Mouse (Mus musculus) hindbrain, postnatal 0 days (tissue): ENCODE results near the gene Rnf186. TPM values are rescaled to one million over a fixed set of nuclear protein-coding genes. Genes with fewer than 3 reads are reported as not detected.

Experiments used
- ATAC-seq: fragments of 200-750 bp; cut with Nextera tagmentation; 2 replicates; pipeline ENCODE4 v1.8.0; 2017; ENCODE audit warnings: mild to moderate bottlenecking, moderate TSS enrichment, moderate library complexity
- DNase-seq: peaks from one replicate; pipeline ENCODE4 v3.0.0-alpha.2; 2015; ENCODE audit warnings: low spot score
- H3K27ac ChIP-seq: fragments of 300-500 bp; sonication (generic); 2 replicates; pipeline ENCODE4 v1.5.1; 2014; ENCODE audit warnings: mild to moderate bottlenecking
- H3K27me3 ChIP-seq: fragments of 300-500 bp; sonication (generic); 2 replicates; pipeline ENCODE4 v1.6.1; 2014; ENCODE audit warnings: low read length, mixed read lengths; ENCODE audit not compliant: insufficient read depth
- H3K36me3 ChIP-seq: fragments of 300-500 bp; sonication (generic); 2 replicates; pipeline ENCODE4 v1.6.1; 2014; ENCODE audit warnings: low read length, mixed read lengths; ENCODE audit not compliant: insufficient read depth
- H3K4me1 ChIP-seq: fragments of 300-500 bp; sonication (generic); 2 replicates; pipeline ENCODE4 v1.6.1; 2014; ENCODE audit warnings: antibody characterized with exemption, low read length, mixed read lengths; ENCODE audit not compliant: insufficient read depth
- H3K4me2 ChIP-seq: fragments of 300-500 bp; sonication (generic); 2 replicates; pipeline ENCODE4 v1.6.1; 2014; ENCODE audit warnings: low read depth, mild to moderate bottlenecking, low read length, moderate library complexity, mixed read lengths
- H3K4me3 ChIP-seq: fragments of 300-500 bp; sonication (generic); 2 replicates; pipeline ENCODE4 v1.5.1; 2014; ENCODE audit warnings: low read length
- H3K9ac ChIP-seq: fragments of 300-500 bp; sonication (generic); replicated peaks from 2 replicates; pipeline ENCODE4 v1.6.1; 2014; ENCODE audit warnings: mild to moderate bottlenecking, low read length, moderate library complexity, mixed read lengths
- H3K9me3 ChIP-seq: fragments of 300-500 bp; sonication (generic); 2 replicates; pipeline ENCODE4 v1.6.1; 2016; ENCODE audit warnings: low read length, mixed read lengths
- CTCF ChIP-seq: IDR thresholded peaks from 2 replicates; pipeline ENCODE4 v1.5.1; 2016; ENCODE audit warnings: antibody characterized with exemption, control low read depth, low read depth
- whole genome bisulfite sequencing: fragments of 180-500 bp; shearing (Covaris S2); extraction: QIAGEN DNeasy Blood & Tissue Kit; methylation state at CpG from one replicate; pipeline ENCODE4 v1.1.7; 2014; 5-methylcytosine and 5-hydroxymethylcytosine counted together
- polyA plus RNA-seq: library from polyadenylated mRNA; unstranded; fragments of >200 nt; fragmentation: Nextera tagmentation; extraction: Ambion mirVana; gene quantifications from 2 replicates; pipeline ENCODE4 v1.2.1, GENCODE M21; 2015
- total RNA-seq: library from RNA; depleted of rRNA; stranded (reverse); fragments of >200 nt; gene quantifications from 2 replicates; pipeline ENCODE4 v1.2.3, GENCODE M21; 2014; rRNA removed

Rnf186 gene
- total and polyA plus RNA-seq, 2 experiments from 2014 or later = not detected

- peak; percentile 52; the same call in 1 of the 2 replicates for ATAC-seq
- Histone ChIP-seq H3K4me2 (no peak overlapping the region), H3K9ac (no peak overlapping the region), H3K27me3 (no peaks in the 10 kb centered on the region), H3K36me3 (no peaks in the 10 kb centered on the region), H3K27ac (no peak overlapping the region), H3K9me3 (no peaks in the 10 kb centered on the region), H3K4me1 (no peaks in the 10 kb centered on the region), H3K4me3 (no peak overlapping the region)
- WGBS = 40% methylated on average over 6 of the region's 6 CpGs
- no peak for DNase-seq
- no peak for TF ChIP-seq CTCF
Measured at GRCm38 (mm10) chr4:139005214-139005613, 38.3 kb downstream of the Rnf186 start.

GRCm38 (mm10) chr4:139007353-139007752 lies 40.4 kb downstream of the Rnf186 start:
- Histone ChIP-seq H3K27me3 (no peaks in the 10 kb centered on the region), H3K9ac (no peak overlapping the region), H3K27ac (no peak overlapping the region), H3K4me3 (no peak overlapping the region), H3K4me1 (no peaks in the 10 kb centered on the region), H3K9me3 (no peaks in the 10 kb centered on the region), H3K4me2 (no peak overlapping the region), H3K36me3 (no peaks in the 10 kb centered on the region)
- WGBS = 85% methylated on average over 3 of the region's 3 CpGs
- DNase-seq (no peak), ATAC-seq (no peak)
- TF ChIP-seq CTCF = no peak

DNA sequence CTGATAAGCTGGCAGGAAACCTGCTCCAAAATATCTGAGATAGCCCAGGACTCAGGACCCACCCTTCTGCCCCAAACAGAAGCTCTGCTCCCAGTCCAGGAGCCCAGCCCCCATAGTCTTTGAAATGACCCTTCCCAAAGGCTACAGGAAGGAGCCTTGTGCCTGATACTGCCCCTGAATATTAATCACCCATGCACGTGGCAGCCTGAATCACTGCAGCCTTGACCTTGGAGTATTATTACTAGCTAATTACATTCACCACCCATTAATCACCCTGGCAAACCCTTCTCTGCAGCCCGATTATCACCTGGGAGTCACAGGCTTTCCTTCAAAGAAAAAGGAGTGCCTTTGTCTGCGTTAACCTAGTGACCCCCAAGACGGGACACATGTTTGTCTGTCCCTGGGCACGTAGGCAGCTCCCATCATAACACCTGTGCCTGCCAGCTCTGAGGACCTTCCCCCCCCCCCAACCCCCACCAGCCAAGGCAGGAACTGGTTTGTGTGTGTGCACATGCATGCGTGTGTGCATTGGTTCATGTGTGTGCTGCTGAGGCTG lies 41.1 kb downstream of the Rnf186 start:
- TF ChIP-seq CTCF = no peak
- Histone ChIP-seq H3K9me3 (no peaks in the 10 kb centered on the region), H3K27ac (no peak overlapping the region), H3K9ac (no peak overlapping the region), H3K27me3 (no peaks in the 10 kb centered on the region), H3K4me3 (no peak overlapping the region), H3K4me2 (no peak overlapping the region), H3K36me3 (no peaks in the 10 kb centered on the region), H3K4me1 (no peaks in the 10 kb centered on the region)
- WGBS = 55% methylated on average over 6 of the region's 6 CpGs
- DNase-seq (no peak), ATAC-seq (no peak)

DNA sequence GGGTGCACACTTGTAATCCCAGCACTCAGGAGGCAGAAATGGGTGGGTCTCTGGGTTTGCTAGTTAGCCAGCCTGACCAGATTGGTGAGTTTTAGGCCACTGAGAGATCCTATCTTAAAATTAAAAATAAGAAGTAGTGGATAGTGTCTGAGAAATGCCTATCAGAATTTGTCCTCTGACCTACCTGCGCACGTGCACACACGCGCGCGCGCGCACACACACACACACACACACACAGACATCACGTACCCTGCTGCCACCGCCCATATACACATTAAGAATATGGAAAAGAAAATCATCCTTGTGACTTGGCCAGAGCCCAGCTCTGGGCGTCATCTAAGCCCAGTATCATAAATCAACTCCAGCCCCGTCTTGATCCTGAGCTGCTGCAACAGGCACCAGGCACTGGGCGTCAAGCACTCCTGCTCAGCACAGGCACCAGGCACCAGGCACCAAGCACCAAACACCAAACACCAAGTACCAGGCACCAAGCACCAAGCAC lies 44.3 kb downstream of the Rnf186 start:
- Histone ChIP-seq H3K27me3 (no peaks in the 10 kb centered on the region), H3K4me2 (no peak overlapping the region), H3K9ac (no peak overlapping the region), H3K4me3 (no peak overlapping the region), H3K36me3 (no peaks in the 10 kb centered on the region), H3K4me1 (no peaks in the 10 kb centered on the region), H3K9me3 (no peaks in the 10 kb centered on the region), H3K27ac (no peak overlapping the region)
- DNase-seq (no peak), ATAC-seq (no peak)
- WGBS = 90% methylated on average over 13 of the region's 13 CpGs
- TF ChIP-seq CTCF = no peak

DNA sequence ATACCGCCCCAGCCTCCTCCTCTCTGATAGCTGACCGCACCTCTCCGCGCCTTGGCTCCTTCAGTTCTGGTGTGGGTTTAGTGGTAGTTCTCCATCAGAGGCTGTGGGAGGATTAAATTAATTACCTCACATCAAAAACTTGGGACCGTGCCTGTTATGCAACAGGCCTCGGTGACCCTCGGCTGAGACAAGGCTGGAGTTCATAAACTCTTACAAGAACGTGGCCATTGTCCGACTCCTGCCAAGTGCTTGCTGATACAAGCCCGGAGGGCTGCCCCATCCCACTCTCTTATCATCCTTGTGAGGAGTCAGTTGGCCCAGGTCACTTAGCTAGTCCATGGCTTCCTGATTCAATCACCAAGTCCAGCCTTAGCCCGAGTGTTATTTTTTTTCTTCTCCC lies 46.4 kb downstream of the Rnf186 start:
- Histone ChIP-seq H3K36me3 (no peaks in the 10 kb centered on the region), H3K9ac (no peak overlapping the region), H3K4me3 (no peak overlapping the region), H3K27me3 (no peaks in the 10 kb centered on the region), H3K4me1 (no peaks in the 10 kb centered on the region), H3K4me2 (no peak overlapping the region), H3K9me3 (no peaks in the 10 kb centered on the region), H3K27ac (no peak overlapping the region)
- DNase-seq = no peak
- TF ChIP-seq CTCF = no peak
- 85% methylated on average over 11 of the region's 11 CpGs for WGBS
- ATAC-seq = no peak

DNA sequence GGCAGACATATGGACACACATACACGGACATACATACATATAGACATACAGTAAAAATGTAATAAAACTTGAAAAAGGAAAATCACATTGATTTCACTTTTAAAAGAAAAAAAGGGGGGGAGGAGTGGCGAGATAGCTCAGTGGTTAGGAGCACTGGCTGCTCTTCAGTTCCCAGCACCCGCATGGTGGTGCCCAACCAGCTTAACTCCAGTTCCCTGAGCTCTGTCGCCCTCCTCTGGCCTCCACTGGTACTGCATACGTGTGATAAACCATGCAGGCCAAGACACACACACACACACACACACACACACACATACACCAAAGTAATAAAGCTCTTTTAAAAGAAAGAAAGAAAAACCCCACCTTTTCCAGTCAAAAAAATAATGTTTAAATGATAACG lies 47.9 kb downstream of the Rnf186 start:
- WGBS = 77% methylated on average over 6 of the region's 6 CpGs
- peak; percentile 56 for TF ChIP-seq CTCF
- H3K4me3 ChIP-seq = no peak overlapping the region
- H3K9ac ChIP-seq = no peak overlapping the region
- no peaks in the 10 kb centered on the region for H3K4me1 ChIP-seq
- no peaks in the 10 kb centered on the region for H3K27me3 ChIP-seq
- no peak for DNase-seq
- no peak for ATAC-seq
- H3K27ac ChIP-seq = no peak overlapping the region
- H3K36me3 ChIP-seq = no peaks in the 10 kb centered on the region
- no peaks in the 10 kb centered on the region for H3K9me3 ChIP-seq
- no peak overlapping the region for H3K4me2 ChIP-seq

Other genes starting within 250 kb of the Rnf186 start
- gene Pla2g2c, start 242.3 kb upstream of the Rnf186 start, total RNA-seq = 0.26 and 1.5 TPM in 2 replicates
- 0.82 and 0.93 TPM in 2 replicates for gene Pla2g2c, start 242.3 kb upstream of the Rnf186 start, polyA plus RNA-seq
- gene Ubxn10, start 229.9 kb upstream of the Rnf186 start, total RNA-seq = 6.9 and 8.9 TPM in 2 replicates
- 3.1 and 3.3 TPM in 2 replicates for gene Ubxn10, start 229.9 kb upstream of the Rnf186 start, polyA plus RNA-seq
- not detected in 2 replicates for gene Pla2g2f, start 209.5 kb upstream of the Rnf186 start, total RNA-seq
- gene Pla2g2f, start 209.5 kb upstream of the Rnf186 start, polyA plus RNA-seq = 0.09 and 0.11 TPM in 2 replicates
- gene Pla2g2d, start 191.4 kb upstream of the Rnf186 start, total RNA-seq = 0.14 and 0.31 TPM in 2 replicates
- 0.71 and 0.76 TPM in 2 replicates for gene Pla2g2d, start 191.4 kb upstream of the Rnf186 start, polyA plus RNA-seq
- 0.94 TPM in 1 of 2 replicates, not detected in the other for gene Pla2g5, start 103.6 kb upstream of the Rnf186 start, total RNA-seq
- 1.1 and 1.9 TPM in 2 replicates for gene Pla2g5, start 103.6 kb upstream of the Rnf186 start, polyA plus RNA-seq
- not detected in 2 replicates for gene Gm13030, start 93.1 kb upstream of the Rnf186 start, total RNA-seq
- gene Gm13030, start 93.1 kb upstream of the Rnf186 start, polyA plus RNA-seq = not detected in 2 replicates
- not detected in 2 replicates for gene Pla2g2e, start 89.2 kb upstream of the Rnf186 start, total RNA-seq
- not detected in 2 replicates for gene Pla2g2e, start 89.2 kb upstream of the Rnf186 start, polyA plus RNA-seq
- gene Otud3, start 53.2 kb upstream of the Rnf186 start, total RNA-seq = 4.6 and 6.8 TPM in 2 replicates
- 3.8 and 3.9 TPM in 2 replicates for gene Otud3, start 53.2 kb upstream of the Rnf186 start, polyA plus RNA-seq
- gene Tmco4, start 5.8 kb downstream of the Rnf186 start, total RNA-seq = 2.8 and 4.0 TPM in 2 replicates
- gene Tmco4, start 5.8 kb downstream of the Rnf186 start, polyA plus RNA-seq = 1.5 and 2.0 TPM in 2 replicates
- gene Htr6, start 108.5 kb downstream of the Rnf186 start, total RNA-seq = 2.0 and 4.3 TPM in 2 replicates
- gene Htr6, start 108.5 kb downstream of the Rnf186 start, polyA plus RNA-seq = 0.74 and 0.96 TPM in 2 replicates
- 69.4 and 85.3 TPM in 2 replicates for gene Nbl1, start 125.9 kb downstream of the Rnf186 start, total RNA-seq
- 60.6 and 64.4 TPM in 2 replicates for gene Nbl1, start 125.9 kb downstream of the Rnf186 start, polyA plus RNA-seq
- 17.1 and 19.1 TPM in 2 replicates for gene Minos1, start 164.0 kb downstream of the Rnf186 start, total RNA-seq
- 462 and 467 TPM in 2 replicates for gene Minos1, start 164.0 kb downstream of the Rnf186 start, polyA plus RNA-seq
- gene Capzb, start 225.8 kb downstream of the Rnf186 start, total RNA-seq = 86.6 and 88.5 TPM in 2 replicates
- 310 and 315 TPM in 2 replicates for gene Capzb, start 225.8 kb downstream of the Rnf186 start, polyA plus RNA-seq